Mouse (Mus musculus) intestine, embryonic 14.5 days (tissue): ENCODE measurements at regions not wholly inside any gene's neighbourhood (a gene's known extent, or its start where the extent isn't known, plus 50 kb on each side); places are given as distances from the start of the nearest gene placed in this dataset.
A peak's percentile ranks its signal among the peaks of the same experiment; 100 is the strongest.

ENCODE experiments used
- ATAC-seq: fragments of 200-750 bp; cut with Nextera tagmentation; replicated peaks from 2 replicates; pipeline ENCODE4 v1.8.0; 2017; ENCODE audit warnings: low read depth, moderate number of reproducible peaks, moderate TSS enrichment, moderate library complexity; ENCODE audit not compliant: low FRiP score, low TSS enrichment
- DNase-seq: peaks from one replicate; pipeline ENCODE4 v3.0.0-alpha.2; 2018; ENCODE audit warnings: low spot score
- H3K27ac ChIP-seq: fragments of 300-500 bp; sonication (generic); 2 replicates; pipeline ENCODE4 v1.5.1; 2014; ENCODE audit warnings: low read depth, mild to moderate bottlenecking, control low read depth
- H3K27me3 ChIP-seq: fragments of 300-500 bp; sonication (generic); replicated peaks from 2 replicates; pipeline ENCODE4 v1.6.1; 2014; ENCODE audit warnings: low read length, control low read depth; ENCODE audit not compliant: control insufficient read depth, insufficient read depth
- H3K36me3 ChIP-seq: fragments of 300-500 bp; sonication (generic); 2 replicates; pipeline ENCODE4 v1.6.1; 2014; ENCODE audit warnings: low read length, control low read depth; ENCODE audit not compliant: control insufficient read depth, insufficient read depth
- H3K4me1 ChIP-seq: fragments of 300-500 bp; sonication (generic); replicated peaks from 2 replicates; pipeline ENCODE4 v1.6.1; 2014; ENCODE audit warnings: low read length, control low read depth, mixed read lengths; ENCODE audit not compliant: control insufficient read depth, insufficient read depth
- H3K4me2 ChIP-seq: fragments of 300-500 bp; sonication (generic); 2 replicates; pipeline ENCODE4 v1.6.1; 2014; ENCODE audit warnings: low read length
- H3K4me3 ChIP-seq: fragments of 300-500 bp; sonication (generic); 2 replicates; pipeline ENCODE4 v1.5.1; 2014; ENCODE audit warnings: low read depth, low read length, control low read depth, mixed read lengths
- H3K9ac ChIP-seq: fragments of 300-500 bp; sonication (generic); 2 replicates; pipeline ENCODE4 v1.6.1; 2014; ENCODE audit warnings: mild to moderate bottlenecking, low read length
- H3K9me3 ChIP-seq: fragments of 300-500 bp; sonication (generic); 2 replicates; pipeline ENCODE4 v1.6.1; 2016; ENCODE audit warnings: low read length, control low read depth; ENCODE audit not compliant: control insufficient read depth
- WGBS: fragments of 180-500 bp; shearing (Covaris S2); extraction: QIAGEN DNeasy Blood & Tissue Kit; methylation state at CpG from one replicate; pipeline ENCODE4 v1.1.7; 2014; 5-methylcytosine and 5-hydroxymethylcytosine counted together

GRCm38 (mm10) chr17:50392428-50392827, 99.0 kb upstream of the Dazl start:
- Histone ChIP-seq H3K4me2 (no peak overlapping the region), H3K4me3 (no peak overlapping the region), H3K4me1 (0 out of 2 replicates have a peak, but pooled peaks cover 2% of the 10 kb centered on the region), H3K9ac (no peak overlapping the region), H3K9me3 (no peaks in the 10 kb centered on the region), H3K27ac (no peak overlapping the region), H3K36me3 (no peaks in the 10 kb centered on the region), H3K27me3 (no peaks in the 10 kb centered on the region)
- WGBS: 91% methylated on average over 6 of the region's 6 CpGs
- DNase-seq: no peak
- no peak for ATAC-seq

- H3K27me3 ChIP-seq: no peaks in the 10 kb centered on the region
- H3K4me3 ChIP-seq: no peak overlapping the region
- no peaks in the 10 kb centered on the region for H3K36me3 ChIP-seq
- 0 out of 2 replicates have a peak, but pooled peaks cover 2% of the 10 kb centered on the region for H3K4me1 ChIP-seq
- DNase-seq: peak; percentile 41
- no peak overlapping the region for H3K9ac ChIP-seq
- 88% methylated on average over 2 of the region's 2 CpGs for WGBS
- no peak overlapping the region for H3K27ac ChIP-seq
- no peaks in the 10 kb centered on the region for H3K9me3 ChIP-seq
- no peak for ATAC-seq
- H3K4me2 ChIP-seq: no peak overlapping the region
Measured at GRCm38 (mm10) chr17:50392966-50393365, 99.5 kb upstream of the Dazl start.

GRCm38 (mm10) chr17:50393698-50394097, 100.3 kb upstream of the Dazl start:
- DNase-seq: peak; percentile 53
- no peak for ATAC-seq
- WGBS: 27% methylated on average over 3 of the region's 3 CpGs

GRCm38 (mm10) chr17:50394801-50395200, 101.4 kb upstream of the Dazl start:
- no peaks in the 10 kb centered on the region for H3K27me3 ChIP-seq
- H3K9me3 ChIP-seq: no peaks in the 10 kb centered on the region
- no peak overlapping the region for H3K4me2 ChIP-seq
- WGBS: 81% methylated on average over 1 of the region's 1 CpGs
- H3K4me1 ChIP-seq: no peaks in the 10 kb centered on the region
- no peak overlapping the region for H3K9ac ChIP-seq
- H3K27ac ChIP-seq: no peak overlapping the region
- no peak for DNase-seq
- ATAC-seq: no peak
- no peaks in the 10 kb centered on the region for H3K36me3 ChIP-seq
- H3K4me3 ChIP-seq: no peak overlapping the region

More at GRCm38 (mm10) chr17:50393698-50394097, 100.3 kb upstream of the Dazl start:
- Histone ChIP-seq H3K36me3 (no peaks in the 10 kb centered on the region), H3K9ac (no peak overlapping the region), H3K27ac (no peak overlapping the region), H3K4me2 (no peak overlapping the region), H3K27me3 (no peaks in the 10 kb centered on the region), H3K4me1 (0 out of 2 replicates have a peak, but pooled peaks cover 2% of the 10 kb centered on the region), H3K4me3 (no peak overlapping the region), H3K9me3 (no peaks in the 10 kb centered on the region)

- no peaks in the 10 kb centered on the region for H3K4me1 ChIP-seq
- H3K27ac ChIP-seq: no peak overlapping the region
- H3K4me2 ChIP-seq: no peak overlapping the region
- 97% methylated on average over 11 of the region's 11 CpGs for WGBS
- H3K9ac ChIP-seq: no peak overlapping the region
- no peak overlapping the region for H3K4me3 ChIP-seq
- H3K36me3 ChIP-seq: no peaks in the 10 kb centered on the region
- no peaks in the 10 kb centered on the region for H3K27me3 ChIP-seq
- ATAC-seq (no peak), DNase-seq (peak; percentile 20)
- no peaks in the 10 kb centered on the region for H3K9me3 ChIP-seq
Measured at GRCm38 (mm10) chr17:50395669-50396068, 102.2 kb upstream of the Dazl start.

GRCm38 (mm10) chr17:50397324-50397723, 103.9 kb upstream of the Dazl start:
- no peak overlapping the region for H3K4me3 ChIP-seq
- no peaks in the 10 kb centered on the region for H3K36me3 ChIP-seq
- no peaks in the 10 kb centered on the region for H3K27me3 ChIP-seq
- DNase-seq (peak; percentile 10), ATAC-seq (no peak)
- H3K4me1 ChIP-seq: no peaks in the 10 kb centered on the region
- no peak overlapping the region for H3K9ac ChIP-seq
- WGBS: 37% methylated on average over 4 of the region's 4 CpGs
- H3K9me3 ChIP-seq: no peaks in the 10 kb centered on the region
- H3K27ac ChIP-seq: no peak overlapping the region
- no peak overlapping the region for H3K4me2 ChIP-seq

GRCm38 (mm10) chr17:50407249-50407990, 101.8 kb upstream of the Plcl2 start:
- H3K27ac ChIP-seq: no peak overlapping the region
- 50% methylated on average over 11 of the region's 11 CpGs for WGBS
- no peak overlapping the region for H3K4me2 ChIP-seq
- ATAC-seq (no peak), DNase-seq (no peak)
- no peak overlapping the region for H3K9ac ChIP-seq
- H3K36me3 ChIP-seq: no peaks in the 10 kb centered on the region
- no peaks in the 10 kb centered on the region for H3K9me3 ChIP-seq
- H3K4me1 ChIP-seq: no peaks in the 10 kb centered on the region
- no peak overlapping the region for H3K4me3 ChIP-seq
- no peaks in the 10 kb centered on the region for H3K27me3 ChIP-seq

- H3K9ac ChIP-seq: no peak overlapping the region
- DNase-seq (no peak), ATAC-seq (no peak)
- no peak overlapping the region for H3K4me2 ChIP-seq
- H3K27me3 ChIP-seq: no peaks in the 10 kb centered on the region
- no peaks in the 10 kb centered on the region for H3K4me1 ChIP-seq
- no peak overlapping the region for H3K27ac ChIP-seq
- H3K4me3 ChIP-seq: no peak overlapping the region
- WGBS: 81% methylated on average over 10 of the region's 10 CpGs
- H3K36me3 ChIP-seq: no peaks in the 10 kb centered on the region
- no peaks in the 10 kb centered on the region for H3K9me3 ChIP-seq
Measured at GRCm38 (mm10) chr17:50408581-50408980, 100.6 kb upstream of the Plcl2 start.

- H3K36me3 ChIP-seq: no peaks in the 10 kb centered on the region
- H3K9me3 ChIP-seq: no peaks in the 10 kb centered on the region
- WGBS: 96% methylated on average over 3 of the region's 3 CpGs
- H3K4me2 ChIP-seq: no peak overlapping the region
- no peak for ATAC-seq
- DNase-seq: no peak
- H3K9ac ChIP-seq: no peak overlapping the region
- H3K27me3 ChIP-seq: no peaks in the 10 kb centered on the region
- H3K4me1 ChIP-seq: no peaks in the 10 kb centered on the region
- H3K4me3 ChIP-seq: no peak overlapping the region
- no peak overlapping the region for H3K27ac ChIP-seq
Measured at GRCm38 (mm10) chr17:50409271-50409670, 99.9 kb upstream of the Plcl2 start.
